Mouse (Mus musculus): ENCODE measurements around the gene Fam83b. TPM values are rescaled to one million over a fixed set of nuclear protein-coding genes. Genes with fewer than 3 reads are reported as not detected.

The Fam83b gene
- polyA plus RNA-seq, 1 experiment from 2014 or later, result 0.21 TPM

- no peak overlapping the region for H3K4me2 ChIP-seq
- WGBS, result 79% methylated on average over 3 of the region's 3 CpGs
- H3K27me3 ChIP-seq, result no peaks in the 10 kb centered on the region
Observed at GRCm38 (mm10) chr9:76521640-76522039, 45.3 kb downstream of the Fam83b start.

DNA sequence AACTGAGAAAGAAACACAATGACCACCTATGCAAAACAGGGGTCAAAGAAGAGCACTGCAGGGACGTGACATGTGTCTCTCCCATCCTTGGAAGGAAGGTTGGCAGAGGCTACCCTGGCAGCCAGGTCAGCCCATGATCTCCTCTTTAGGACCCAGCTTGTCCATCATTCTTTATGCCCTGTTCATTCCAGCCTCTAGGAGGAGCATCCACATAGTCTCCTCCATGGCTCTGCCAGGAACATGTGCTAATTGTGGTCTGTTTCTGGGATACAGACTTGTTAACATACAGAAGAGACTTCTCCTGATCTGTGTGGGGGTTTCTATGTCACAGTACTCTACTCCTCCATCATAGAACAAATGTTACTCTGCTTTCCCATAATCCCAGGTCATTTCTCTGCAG, 48.3 kb downstream of the Fam83b start:
- no peaks in the 10 kb centered on the region for H3K36me3 ChIP-seq
- no peaks in the 10 kb centered on the region for H3K9me3 ChIP-seq (replicated peaks)
- H3K4me1 ChIP-seq (replicated peaks), result 0 out of 2 replicates have a peak, but pooled peaks cover 2% of the 10 kb centered on the region
- ATAC-seq (replicated peaks; ENCODE audit: insufficient number of reproducible peaks, insufficient read depth, low FRiP score, low read depth), result no peak
- no peak overlapping the region for H3K27ac ChIP-seq
- H3K4me3 ChIP-seq, result no peak overlapping the region
- WGBS, result 69% methylated on average over 1 of the region's 1 CpGs
- H3K9ac ChIP-seq, result no peak overlapping the region
- H3K4me2 ChIP-seq, result no peak overlapping the region
- no peaks in the 10 kb centered on the region for H3K27me3 ChIP-seq

More at GRCm38 (mm10) chr9:76521640-76522039, 45.3 kb downstream of the Fam83b start:
- Histone ChIP-seq H3K9me3 (replicated peaks) (no peaks in the 10 kb centered on the region), H3K9ac (no peak overlapping the region), H3K27ac (no peak overlapping the region), H3K4me1 (replicated peaks) (0 out of 2 replicates have a peak, but pooled peaks cover 2% of the 10 kb centered on the region), H3K36me3 (no peaks in the 10 kb centered on the region), H3K4me3 (no peak overlapping the region)
- no peak for ATAC-seq (replicated peaks; ENCODE audit: insufficient number of reproducible peaks, insufficient read depth, low FRiP score, low read depth)

DNA sequence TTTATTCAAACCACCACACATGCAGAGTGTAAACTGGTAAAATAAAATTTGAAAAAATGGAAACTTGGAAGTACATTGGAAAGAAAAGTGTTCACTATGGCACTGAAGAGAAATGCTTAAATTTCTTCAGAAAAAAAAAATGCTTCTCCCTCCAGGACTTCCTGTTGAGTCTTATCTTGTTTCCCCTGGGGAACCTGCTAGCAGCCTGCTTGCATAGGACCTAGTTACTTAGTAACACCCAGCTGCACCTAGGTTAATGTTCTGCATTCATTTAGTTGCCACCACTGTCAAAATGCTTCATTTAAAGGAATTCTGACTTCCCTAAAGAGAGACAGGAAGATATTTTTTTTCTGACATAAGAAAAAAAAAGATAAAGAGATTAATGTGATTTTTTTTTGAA, 61.3 kb downstream of the Fam83b start:
- ATAC-seq (replicated peaks; ENCODE audit: insufficient number of reproducible peaks, insufficient read depth, low FRiP score, low read depth), result no peak
- no peaks in the 10 kb centered on the region for H3K36me3 ChIP-seq

GRCm38 (mm10) chr9:76489737-76490136, 77.2 kb downstream of the Fam83b start:
- Histone ChIP-seq H3K27ac (no peak overlapping the region), H3K27me3 (no peaks in the 10 kb centered on the region), H3K9ac (no peak overlapping the region), H3K4me1 (replicated peaks) (no peaks in the 10 kb centered on the region), H3K4me3 (no peak overlapping the region), H3K36me3 (no peaks in the 10 kb centered on the region), H3K4me2 (no peak overlapping the region), H3K9me3 (replicated peaks) (no peaks in the 10 kb centered on the region)
- 89% methylated on average over 3 of the region's 3 CpGs for WGBS
- ATAC-seq (replicated peaks; ENCODE audit: insufficient number of reproducible peaks, insufficient read depth, low FRiP score, low read depth), result no peak

More for the DNA sequence above, 61.3 kb downstream of the Fam83b start:
- Histone ChIP-seq H3K9me3 (replicated peaks) (no peaks in the 10 kb centered on the region), H3K9ac (no peak overlapping the region), H3K4me1 (replicated peaks) (peaks cover 4% of the 10 kb centered on the region; the same call in 1 of the 2 replicates), H3K27me3 (no peaks in the 10 kb centered on the region), H3K4me2 (no peak overlapping the region), H3K27ac (no peak overlapping the region), H3K4me3 (no peak overlapping the region)

GRCm38 (mm10) chr9:76480088-76480487, 86.8 kb downstream of the Fam83b start:
- no peak overlapping the region for H3K27ac ChIP-seq
- H3K9me3 ChIP-seq (replicated peaks), result no peaks in the 10 kb centered on the region
- H3K27me3 ChIP-seq, result no peaks in the 10 kb centered on the region
- no peaks in the 10 kb centered on the region for H3K4me1 ChIP-seq (replicated peaks)
- no peak overlapping the region for H3K9ac ChIP-seq
- no peak overlapping the region for H3K4me2 ChIP-seq
- ATAC-seq (replicated peaks; ENCODE audit: insufficient number of reproducible peaks, insufficient read depth, low FRiP score, low read depth), result no peak
- H3K36me3 ChIP-seq, result no peaks in the 10 kb centered on the region
- WGBS, result 44% methylated on average over 3 of the region's 3 CpGs
- no peak overlapping the region for H3K4me3 ChIP-seq

GRCm38 (mm10) chr9:76469500-76469899, 97.4 kb downstream of the Fam83b start:
- no peaks in the 10 kb centered on the region for H3K4me1 ChIP-seq (replicated peaks)
- H3K9me3 ChIP-seq (replicated peaks), result no peaks in the 10 kb centered on the region
- no peaks in the 10 kb centered on the region for H3K27me3 ChIP-seq
- no peak for ATAC-seq (replicated peaks; ENCODE audit: insufficient number of reproducible peaks, insufficient read depth, low FRiP score, low read depth)
- 62% methylated on average over 4 of the region's 4 CpGs for WGBS
- H3K4me3 ChIP-seq, result no peak overlapping the region
- no peak overlapping the region for H3K27ac ChIP-seq
- H3K9ac ChIP-seq, result no peak overlapping the region
- no peaks in the 10 kb centered on the region for H3K36me3 ChIP-seq
- no peak overlapping the region for H3K4me2 ChIP-seq

GRCm38 (mm10) chr9:76461547-76461946, 105.4 kb downstream of the Fam83b start:
- no peak for ATAC-seq (replicated peaks; ENCODE audit: insufficient number of reproducible peaks, insufficient read depth, low FRiP score, low read depth)
- Histone ChIP-seq H3K4me1 (replicated peaks) (no peaks in the 10 kb centered on the region), H3K4me2 (no peak overlapping the region), H3K9ac (no peak overlapping the region), H3K4me3 (no peak overlapping the region), H3K27me3 (no peaks in the 10 kb centered on the region), H3K36me3 (no peaks in the 10 kb centered on the region), H3K9me3 (replicated peaks) (no peaks in the 10 kb centered on the region), H3K27ac (no peak overlapping the region)

DNA sequence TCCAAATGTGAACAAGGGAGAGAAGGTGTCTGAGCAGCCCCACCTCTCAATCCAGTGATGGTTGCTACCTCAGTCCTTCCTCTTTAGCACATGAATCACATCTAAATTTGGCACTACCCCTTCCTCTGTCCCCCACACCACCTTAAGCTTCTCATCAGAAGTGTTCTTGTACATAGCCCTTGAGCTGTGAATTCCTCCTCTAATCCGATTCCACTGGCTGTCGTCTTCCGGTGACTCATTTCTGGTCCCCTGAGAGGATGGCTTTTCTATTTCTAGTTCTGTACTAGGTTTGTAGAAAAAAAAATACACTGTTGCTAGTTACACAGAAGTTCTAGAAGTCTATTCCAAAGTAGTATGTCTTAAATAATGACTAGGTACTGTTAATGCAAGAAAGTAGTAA, 111.2 kb downstream of the Fam83b start:
- Histone ChIP-seq H3K9ac (no peak overlapping the region), H3K4me2 (no peak overlapping the region), H3K4me3 (no peak overlapping the region), H3K4me1 (replicated peaks) (no peaks in the 10 kb centered on the region), H3K36me3 (no peaks in the 10 kb centered on the region), H3K27ac (no peak overlapping the region), H3K27me3 (no peaks in the 10 kb centered on the region), H3K9me3 (replicated peaks) (no peaks in the 10 kb centered on the region)
- ATAC-seq (replicated peaks; ENCODE audit: insufficient number of reproducible peaks, insufficient read depth, low FRiP score, low read depth), result no peak
- WGBS, result 49% methylated on average over 3 of the region's 3 CpGs

Other genes with a start within 250 kb of the Fam83b start
- 0.05 and 0.19 TPM in 2 replicates for gene Hcrtr2, start 243.3 kb downstream of the Fam83b start, polyA plus RNA-seq (2015; fragmentation: Nextera tagmentation; extraction: Ambion mirVana)